Mouse (Mus musculus) testis, adult 2 months (tissue): ENCODE data around the gene Hmgcr. TPM values are rescaled to one million over a fixed set of nuclear protein-coding genes. Genes with fewer than 3 reads are reported as not detected.
"Not testable (repeated sequence)": the region's sequence is repeated elsewhere in the genome, so short reads cannot be mapped to it uniquely, and the experiment has no call there.

ENCODE experiments used
- H3K27ac ChIP-seq: fragments of 200-500 bp; 2 replicates; pipeline ENCODE4 v1.5.1; 2012; ENCODE audit warnings: low read depth, low read length; ENCODE audit not compliant: control insufficient read depth, insufficient read depth
- H3K27me3 ChIP-seq: fragments of 200-500 bp; 2 replicates; pipeline ENCODE4 v1.6.1; 2012; ENCODE audit warnings: mild to moderate bottlenecking, low read length, moderate library complexity; ENCODE audit not compliant: control insufficient read depth, insufficient read depth
- H3K36me3 ChIP-seq: fragments of 200-500 bp; 2 replicates; pipeline ENCODE4 v1.6.1; 2012; ENCODE audit warnings: mild to moderate bottlenecking, low read length; ENCODE audit not compliant: control insufficient read depth, insufficient read depth
- H3K4me1 ChIP-seq: fragments of 200-500 bp; 2 replicates; pipeline ENCODE4 v1.6.1; 2012; ENCODE audit warnings: low read length; ENCODE audit not compliant: control insufficient read depth, insufficient read depth
- H3K4me3 ChIP-seq: fragments of 200-500 bp; 2 replicates; pipeline ENCODE4 v1.5.1; 2012; ENCODE audit warnings: low read depth, mild to moderate bottlenecking, low read length, moderate library complexity, mixed read lengths; ENCODE audit not compliant: control insufficient read depth
- CTCF ChIP-seq: fragments of 200-500 bp; IDR thresholded peaks from 2 replicates; pipeline ENCODE4 v1.5.1; 2012; ENCODE audit warnings: low read depth, mild to moderate bottlenecking, inconsistent platforms, low read length, moderate library complexity; ENCODE audit not compliant: control insufficient read depth, insufficient read depth, insufficient replicate concordance
- POLR2A ChIP-seq: fragments of 200-500 bp; IDR thresholded peaks from 2 replicates; pipeline ENCODE4 v1.6.1; 2012; ENCODE audit warnings: low read depth, mild to moderate bottlenecking, inconsistent platforms, low read length, moderate library complexity; ENCODE audit not compliant: control insufficient read depth
- polyA plus RNA-seq: library from polyadenylated mRNA; depleted of rRNA; stranded (reverse); fragments of >200 nt; gene quantifications from 2 replicates; pipeline ENCODE4 v1.2.3, GENCODE M21; 2012

Hmgcr gene
- polyA plus RNA-seq, 1 experiment = 67.3 TPM

DNA sequence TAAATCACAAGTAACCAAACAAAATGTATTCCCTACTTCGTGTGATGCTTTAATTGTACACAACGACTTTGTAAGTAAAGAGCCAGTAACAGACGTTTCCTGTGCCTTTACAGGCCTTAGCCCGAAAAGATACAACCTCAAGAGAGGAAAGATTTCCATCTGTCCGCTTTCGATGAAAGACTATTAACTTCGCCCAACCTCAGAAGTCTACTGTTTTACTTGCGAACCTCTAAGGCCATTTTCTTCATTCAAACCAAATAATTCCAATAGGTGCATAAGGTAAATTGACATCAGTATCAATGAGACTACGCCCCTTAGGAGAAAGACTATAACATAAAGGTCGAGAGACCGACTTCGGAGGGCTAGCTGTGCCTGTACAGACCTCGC lies 724 bp downstream of the Hmgcr start:
- H3K4me3 ChIP-seq = peak overlapping the region; percentile 95
- no peaks in the 10 kb centered on the region; the same call in 1 of the 2 replicates for H3K36me3 ChIP-seq
- no peaks in the 10 kb centered on the region for H3K27me3 ChIP-seq
- H3K27ac ChIP-seq = peak overlapping the region; percentile 88
- H3K4me1 ChIP-seq = peaks cover 8% of the 10 kb centered on the region
- no peak for TF ChIP-seq CTCF
- TF ChIP-seq POLR2A = no peak

DNA sequence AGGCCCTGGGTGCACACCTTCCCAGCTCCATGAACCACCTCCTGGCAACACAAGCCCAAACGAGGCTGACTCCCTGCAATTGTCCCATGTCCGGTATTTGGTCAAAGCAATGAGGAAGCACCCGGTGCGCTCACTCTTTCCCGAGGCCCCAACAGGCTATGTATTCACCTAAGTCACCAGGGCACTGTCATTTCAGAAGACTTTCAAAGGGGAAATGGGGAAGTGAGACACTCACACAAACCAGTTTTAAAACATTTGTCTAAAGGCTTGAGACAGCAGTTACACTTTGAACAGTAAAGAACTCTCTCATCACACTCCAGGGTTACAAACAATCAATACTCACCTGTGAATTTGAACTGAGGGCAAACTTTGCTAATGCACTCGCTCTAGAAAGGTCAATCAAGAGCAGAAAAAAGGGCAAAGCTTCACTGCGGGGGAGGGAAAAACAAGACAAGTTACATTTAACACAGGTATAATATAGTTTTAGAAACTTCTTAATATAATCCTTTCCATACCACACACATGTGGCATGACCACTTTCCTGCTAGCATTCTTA lies 6.2 kb downstream of the Hmgcr start:
- no peaks in the 10 kb centered on the region for H3K27me3 ChIP-seq
- H3K4me3 ChIP-seq = no peak overlapping the region
- peaks cover 4% of the 10 kb centered on the region for H3K36me3 ChIP-seq
- TF ChIP-seq POLR2A (no peak), CTCF (no peak)
- H3K27ac ChIP-seq = no peak overlapping the region
- H3K4me1 ChIP-seq = 0 out of 2 replicates have a peak, but pooled peaks cover 2% of the 10 kb centered on the region

DNA sequence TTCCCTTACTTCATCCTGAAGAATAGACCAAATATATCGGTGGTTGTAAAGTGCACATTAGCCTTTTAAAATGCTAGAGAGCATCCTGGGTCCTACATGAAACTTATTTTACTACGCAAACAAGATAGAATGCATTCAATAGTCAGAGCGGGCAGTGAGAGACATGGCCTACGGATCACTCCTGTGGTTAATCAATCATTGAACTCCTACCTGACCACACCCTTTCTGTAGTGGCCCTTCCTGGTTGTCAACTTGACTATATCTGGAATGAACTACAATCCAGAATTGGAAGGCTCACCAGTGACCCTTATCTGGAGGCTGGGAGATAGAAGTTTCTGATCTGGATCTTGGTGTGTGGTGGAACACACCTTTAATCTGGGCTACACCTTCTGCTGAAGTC lies 7.6 kb downstream of the Hmgcr start:
- H3K4me3 ChIP-seq, H3K4me1 ChIP-seq, H3K36me3 ChIP-seq, H3K27me3 ChIP-seq, H3K27ac ChIP-seq: not testable (repeated sequence)

DNA sequence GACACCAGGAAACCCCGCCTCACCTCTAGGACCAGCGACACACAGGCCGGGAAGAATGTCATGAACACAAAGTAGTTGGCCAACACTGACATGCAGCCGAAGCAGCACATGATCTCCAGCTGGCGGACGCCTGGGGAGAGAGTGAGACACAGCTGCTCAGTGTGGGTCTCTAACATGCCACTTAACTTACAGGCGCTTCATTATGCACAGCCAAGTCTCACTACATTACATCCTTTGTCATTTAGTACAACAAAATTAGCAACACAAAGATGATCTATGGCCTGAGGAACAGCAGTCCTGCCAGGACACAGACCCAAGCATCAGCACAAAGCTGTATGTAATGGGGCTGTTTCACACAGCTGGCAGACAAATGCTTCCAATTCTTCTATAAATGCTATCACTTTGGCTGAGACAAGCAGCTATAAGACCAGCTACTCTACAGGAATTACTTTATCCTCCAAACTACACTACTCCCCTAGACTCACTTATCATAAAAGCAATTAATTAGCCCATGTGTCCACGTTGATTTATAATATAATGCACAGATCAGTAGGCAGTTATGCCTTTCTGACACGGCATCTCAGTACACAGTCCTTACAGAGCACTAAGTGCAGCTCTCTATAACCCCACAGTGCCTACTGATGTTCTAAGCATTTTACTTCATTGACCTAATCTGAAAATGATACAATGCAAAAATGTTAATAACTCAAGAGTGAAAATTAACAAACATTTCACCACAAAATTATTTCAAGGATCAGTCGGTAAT lies 10.5 kb downstream of the Hmgcr start:
- H3K36me3 ChIP-seq = peaks cover 6% of the 10 kb centered on the region
- H3K4me3 ChIP-seq = no peak overlapping the region
- no peaks in the 10 kb centered on the region for H3K27me3 ChIP-seq
- H3K4me1 ChIP-seq = no peaks in the 10 kb centered on the region
- no peak overlapping the region for H3K27ac ChIP-seq
- TF ChIP-seq CTCF = no peak

DNA sequence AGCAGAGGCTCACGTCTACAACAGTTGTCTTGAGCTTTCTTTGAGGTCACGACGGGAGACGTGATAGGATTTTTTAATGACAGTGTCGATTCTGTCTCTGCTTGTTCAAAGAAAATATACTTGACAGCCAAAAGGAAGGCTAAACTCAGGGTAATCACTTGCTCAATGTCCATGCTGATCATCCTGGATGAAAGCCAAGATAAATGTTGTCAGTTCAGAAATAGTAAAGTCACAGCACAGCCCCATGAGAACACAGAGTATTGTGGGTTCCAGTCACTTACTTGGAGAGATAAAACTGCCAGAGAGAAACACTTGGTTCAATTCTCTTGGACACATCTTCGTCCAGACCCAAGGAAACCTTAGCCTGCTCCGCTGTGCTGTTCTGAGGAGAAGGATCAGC lies 11.8 kb downstream of the Hmgcr start:
- Histone ChIP-seq H3K27ac (no peak overlapping the region), H3K4me3 (no peak overlapping the region), H3K27me3 (no peaks in the 10 kb centered on the region), H3K36me3 (peaks cover 6% of the 10 kb centered on the region), H3K4me1 (no peaks in the 10 kb centered on the region)
- TF ChIP-seq CTCF (no peak), POLR2A (no peak)

DNA sequence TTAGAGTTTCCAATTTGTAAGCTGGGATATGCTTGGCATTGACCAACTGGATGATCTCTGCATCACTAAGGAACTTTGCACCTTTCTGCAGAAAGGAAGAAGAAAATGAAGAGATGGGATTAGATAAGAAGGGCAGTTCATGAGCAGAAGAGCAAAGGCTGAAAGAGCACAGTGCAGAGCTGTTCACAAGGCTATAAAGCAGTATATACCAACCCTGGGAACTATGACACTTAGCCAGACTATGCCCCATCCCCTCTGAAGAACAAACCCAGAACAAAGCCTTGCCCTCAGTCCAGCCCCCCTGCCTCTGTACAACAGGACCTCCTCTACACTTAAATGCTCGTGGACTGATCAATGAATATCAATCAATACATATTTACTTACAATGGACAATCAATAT lies 14.1 kb downstream of the Hmgcr start:
- no peaks in the 10 kb centered on the region for H3K27me3 ChIP-seq
- H3K36me3 ChIP-seq = peaks cover 2% of the 10 kb centered on the region
- H3K27ac ChIP-seq = no peak overlapping the region
- no peak overlapping the region for H3K4me3 ChIP-seq
- H3K4me1 ChIP-seq = no peaks in the 10 kb centered on the region
- TF ChIP-seq POLR2A = no peak
- TF ChIP-seq CTCF = no peak

DNA sequence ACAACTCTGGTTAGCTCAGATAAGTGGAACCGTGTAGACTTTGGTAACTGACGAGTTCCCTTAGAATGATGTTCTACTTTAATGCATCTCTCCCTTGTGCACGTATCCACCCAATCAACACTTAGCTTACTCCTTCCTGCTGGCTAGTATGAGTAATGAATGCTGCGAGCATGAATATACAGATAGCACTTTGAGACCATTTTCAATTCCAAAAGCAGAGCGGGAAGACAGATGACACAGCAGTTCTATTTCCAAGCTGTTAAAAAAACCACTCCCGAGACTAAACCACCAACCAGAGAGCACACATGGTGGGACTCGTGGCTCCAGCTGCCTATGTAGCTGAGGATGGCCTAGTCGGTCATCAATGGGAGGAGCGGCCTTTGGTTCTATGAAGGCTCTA lies 17.7 kb downstream of the Hmgcr start:
- no peak overlapping the region for H3K4me3 ChIP-seq
- TF ChIP-seq POLR2A = no peak
- TF ChIP-seq CTCF = no peak
- H3K27ac ChIP-seq = no peak overlapping the region
- no peaks in the 10 kb centered on the region; the same call in none of the 2 replicates for H3K36me3 ChIP-seq
- H3K27me3 ChIP-seq = no peaks in the 10 kb centered on the region
- H3K4me1 ChIP-seq = no peaks in the 10 kb centered on the region
